Mouse (Mus musculus) splenic B cell, adult 2 months (primary cell): ENCODE measurements at regions not wholly inside any gene's neighbourhood (a gene's known extent, or its start where the extent isn't known, plus 50 kb on each side); places are given as distances from the start of the nearest gene placed in this dataset.

ENCODE experiments used
- DNase-seq: peaks from one replicate; pipeline ENCODE4 v3.0.0-alpha.2; 2011; ENCODE audit warnings: low read depth, low spot score
- H3K27me3 ChIP-seq: 2 replicates; pipeline ENCODE4 v1.6.1; 2012; ENCODE audit warnings: mild to moderate bottlenecking, low read length, moderate library complexity, mixed read lengths; ENCODE audit not compliant: control insufficient read depth, poor library complexity, insufficient read depth, severe bottlenecking
- H3K36me3 ChIP-seq: 2 replicates; pipeline ENCODE4 v1.6.1; 2012; ENCODE audit warnings: mild to moderate bottlenecking, low read length, moderate library complexity, mixed read lengths; ENCODE audit not compliant: control insufficient read depth, poor library complexity, insufficient read depth, severe bottlenecking

- DNase-seq, result no peak
- no peaks in the 10 kb centered on the region for H3K27me3 ChIP-seq
- no peaks in the 10 kb centered on the region for H3K36me3 ChIP-seq
Measured at GRCm38 (mm10) chr4:31403976-31404375, 559.9 kb upstream of the Map3k7 start.

GRCm38 (mm10) chr4:31404840-31405714, 558.8 kb upstream of the Map3k7 start:
- H3K27me3 ChIP-seq, result no peaks in the 10 kb centered on the region
- no peak for DNase-seq
- no peaks in the 10 kb centered on the region for H3K36me3 ChIP-seq

- no peaks in the 10 kb centered on the region for H3K27me3 ChIP-seq
Measured at GRCm38 (mm10) chr4:31410157-31410556, 553.7 kb upstream of the Map3k7 start.

DNA sequence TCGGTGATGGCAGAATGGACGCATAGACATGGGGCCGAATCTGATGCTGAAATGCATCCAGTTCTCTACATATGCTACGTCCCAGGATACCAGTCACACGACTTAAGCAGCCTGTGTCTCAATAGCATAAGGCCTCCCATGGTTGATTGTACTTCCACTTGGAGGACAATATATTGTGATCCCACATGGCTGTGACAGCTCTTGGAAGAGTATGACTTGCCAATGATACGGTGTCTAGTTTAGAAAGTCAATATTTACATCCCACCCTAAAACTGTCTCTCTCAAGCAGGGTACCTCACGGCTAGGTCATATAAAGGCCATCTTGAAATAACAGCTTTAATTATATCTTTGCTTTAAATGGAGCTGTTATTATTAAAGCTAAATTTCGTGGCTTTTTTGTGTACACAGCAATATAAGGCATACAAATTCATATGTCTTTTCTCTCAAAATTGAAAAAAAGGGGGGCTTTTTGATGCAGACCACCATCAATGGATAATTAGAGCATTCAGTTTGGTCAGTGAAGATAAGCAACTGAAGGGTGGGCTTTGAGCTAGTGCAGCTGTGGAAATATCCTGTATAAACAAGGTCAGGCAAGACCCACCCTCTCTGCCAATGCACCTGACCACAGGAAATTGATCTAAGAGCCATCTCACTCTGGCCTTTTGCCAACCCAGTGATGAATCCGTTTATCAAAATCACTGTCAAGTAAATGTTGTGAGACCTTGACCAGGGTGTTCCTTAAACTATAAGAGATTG, 551.9 kb upstream of the Map3k7 start:
- H3K36me3 ChIP-seq, result no peaks in the 10 kb centered on the region
- no peaks in the 10 kb centered on the region; the same call in 1 of the 2 replicates for H3K27me3 ChIP-seq
- DNase-seq, result no peak

More at GRCm38 (mm10) chr4:31410157-31410556, 553.7 kb upstream of the Map3k7 start:
- DNase-seq, result no peak
- H3K36me3 ChIP-seq, result no peaks in the 10 kb centered on the region

GRCm38 (mm10) chr4:31417161-31417560, 546.7 kb upstream of the Map3k7 start:
- DNase-seq, result no peak
- no peaks in the 10 kb centered on the region for H3K36me3 ChIP-seq
- H3K27me3 ChIP-seq, result no peaks in the 10 kb centered on the region; the same call in 1 of the 2 replicates

- peak; percentile 1 for DNase-seq
- no peaks in the 10 kb centered on the region for H3K36me3 ChIP-seq
- H3K27me3 ChIP-seq, result no peaks in the 10 kb centered on the region; the same call in 1 of the 2 replicates
Measured at GRCm38 (mm10) chr4:31419240-31419639, 544.7 kb upstream of the Map3k7 start.

- no peaks in the 10 kb centered on the region for H3K36me3 ChIP-seq
- DNase-seq, result no peak
- no peaks in the 10 kb centered on the region; the same call in 1 of the 2 replicates for H3K27me3 ChIP-seq
Measured at GRCm38 (mm10) chr4:31420167-31420566, 543.7 kb upstream of the Map3k7 start.

GRCm38 (mm10) chr4:31421386-31421785, 542.5 kb upstream of the Map3k7 start:
- DNase-seq, result no peak
- Histone ChIP-seq H3K36me3 (no peaks in the 10 kb centered on the region), H3K27me3 (no peaks in the 10 kb centered on the region)

GRCm38 (mm10) chr4:31425135-31425534, 538.8 kb upstream of the Map3k7 start:
- no peaks in the 10 kb centered on the region for H3K27me3 ChIP-seq
- H3K36me3 ChIP-seq, result no peaks in the 10 kb centered on the region
- DNase-seq, result no peak

DNA sequence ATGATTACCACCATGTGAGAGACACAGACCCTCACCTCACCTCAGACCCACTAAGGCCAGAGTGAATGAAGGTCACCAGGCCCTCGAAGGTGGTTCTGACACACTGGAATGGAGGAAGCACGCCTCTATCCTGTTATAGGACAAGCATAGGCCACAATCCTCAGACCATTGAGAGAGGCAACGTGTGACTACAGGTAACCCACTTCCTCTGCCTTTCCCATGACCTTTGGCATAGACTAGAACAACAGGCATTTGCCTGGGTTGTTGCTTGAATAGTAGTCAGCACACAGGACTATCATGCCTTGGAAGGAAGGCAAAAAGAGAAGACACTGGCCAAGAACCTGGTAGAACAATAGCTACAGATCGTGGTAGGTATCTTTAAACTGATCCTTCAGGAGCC, 538.2 kb upstream of the Map3k7 start:
- Histone ChIP-seq H3K27me3 (no peaks in the 10 kb centered on the region), H3K36me3 (no peaks in the 10 kb centered on the region)
- no peak for DNase-seq

GRCm38 (mm10) chr4:31426169-31427030, 537.5 kb upstream of the Map3k7 start:
- Histone ChIP-seq H3K27me3 (no peaks in the 10 kb centered on the region), H3K36me3 (no peaks in the 10 kb centered on the region)
- DNase-seq, result no peak

DNA sequence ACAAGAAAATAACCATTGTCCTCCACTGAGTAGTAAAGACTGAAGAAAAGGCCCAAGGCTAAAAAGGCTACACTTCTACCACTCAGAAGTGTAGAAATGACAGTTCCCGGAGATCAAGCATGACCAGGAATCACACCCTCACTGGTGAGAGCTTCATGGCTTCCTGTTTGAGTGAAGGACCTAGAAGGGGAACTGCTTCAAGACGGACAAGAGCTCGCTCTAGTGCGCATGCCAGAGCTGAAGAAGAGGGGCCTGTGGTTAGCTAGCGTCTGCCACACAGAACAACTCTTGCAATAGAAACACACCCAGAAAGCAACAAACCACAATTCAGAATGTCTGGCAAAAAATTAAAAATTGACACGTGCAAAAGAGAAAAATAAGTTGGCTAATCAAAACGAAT, 530.0 kb upstream of the Map3k7 start:
- H3K36me3 ChIP-seq, result no peaks in the 10 kb centered on the region
- H3K27me3 ChIP-seq, result no peaks in the 10 kb centered on the region
- DNase-seq, result no peak

- no peaks in the 10 kb centered on the region for H3K27me3 ChIP-seq
- H3K36me3 ChIP-seq, result no peaks in the 10 kb centered on the region
- DNase-seq, result no peak
Measured at GRCm38 (mm10) chr4:31454898-31455297, 509.0 kb upstream of the Map3k7 start.

- no peaks in the 10 kb centered on the region for H3K27me3 ChIP-seq
- DNase-seq, result no peak
Measured at GRCm38 (mm10) chr4:31455466-31455865, 508.4 kb upstream of the Map3k7 start.

More at GRCm38 (mm10) chr4:31455466-31455865, 508.4 kb upstream of the Map3k7 start:
- no peaks in the 10 kb centered on the region for H3K36me3 ChIP-seq
